Mouse (Mus musculus) bone marrow macrophage, adult 2 months (primary cell): ENCODE results near the gene Nxt1.

ENCODE experiments used
- CTCF ChIP-seq: IDR thresholded peaks from 2 replicates; pipeline ENCODE4 v1.5.1; 2012; ENCODE audit warnings: low read depth, mild to moderate bottlenecking, low read length, moderate library complexity
- POLR2A ChIP-seq: IDR thresholded peaks from 2 replicates; pipeline ENCODE4 v1.6.1; 2012; ENCODE audit warnings: mild to moderate bottlenecking, low read depth, low read length, borderline replicate concordance

- no peak for TF ChIP-seq CTCF
- TF ChIP-seq POLR2A, result no peak
These were observed 18.4 kb downstream of the Nxt1 start for GRCm38 (mm10) chr2:148690781-148691180.
